Mouse (Mus musculus) thymus, adult 2 months (tissue): ENCODE measurements around the gene Col26a1.

Experiments used
- CTCF ChIP-seq: fragments of 200-500 bp; IDR thresholded peaks from 2 replicates; pipeline ENCODE4 v1.5.1; 2012; ENCODE audit warnings: mild to moderate bottlenecking, control low read depth, low read length, moderate library complexity, borderline replicate concordance; ENCODE audit not compliant: control insufficient read depth, poor library complexity, insufficient read depth; ENCODE audit errors: extremely low read depth
- POLR2A ChIP-seq: fragments of 200-500 bp; IDR thresholded peaks from 2 replicates; pipeline ENCODE4 v1.6.1; 2012; ENCODE audit warnings: mild to moderate bottlenecking, low read length, control low read depth, moderate library complexity; ENCODE audit not compliant: control insufficient read depth, poor library complexity, insufficient read depth; ENCODE audit errors: extremely low read depth

- TF ChIP-seq POLR2A = no peak
- no peak for TF ChIP-seq CTCF
Measured at GRCm38 (mm10) chr5:136810539-136811374, 72.3 kb downstream of the Col26a1 start.
